Mouse (Mus musculus): ENCODE data around the gene Bcor.

GRCm38 (mm10) chrX:12007832-12008540 is 152.2 kb downstream of the Bcor start:
- TF ChIP-seq CTCF (IDR thresholded peaks at IDR 0.05) (no peak), EP300 (IDR thresholded peaks at IDR 0.05; ENCODE audit: insufficient read depth, low read depth, low read length) (no peak), POLR2A (IDR thresholded peaks at IDR 0.05; ENCODE audit: insufficient read depth, low read depth, low read length) (no peak)

All from heart, adult 2 months (tissue).